Mouse (Mus musculus) adrenal gland, postnatal 10 days (tissue): ENCODE results near the gene Ngfr. TPM values are rescaled to one million over a fixed set of nuclear protein-coding genes. Genes with fewer than 3 reads are reported as not detected.
"Not testable (repeated sequence)": the region's sequence is repeated elsewhere in the genome, so short reads cannot be mapped to it uniquely, and the experiment has no call there.

Experiments
- DNase-seq: peaks from one replicate; pipeline ENCODE4 v3.0.0; 2021; ENCODE audit warnings: mixed read lengths
- long read RNA-seq, 2 experiments: library from polyadenylated mRNA; stranded (forward); transcript quantifications; one replicate each; pipeline ENCODE4 v2.0.0; 2021
- total RNA-seq, 2 experiments: library from RNA; stranded (reverse); gene quantifications; 2 replicates each; pipeline ENCODE4 v1.2.3; 2021

Gene Ngfr
- 10 to 100 TPM; 12.6 to 23.8 TPM for total RNA-seq
- long read RNA-seq, experiment 1, transcript Ngfr-201 (6 exons, 3,446 nt): major isoform, 9 of 11 reads
- long read RNA-seq, experiment 1, partial matches to known transcripts: 0 of 11 reads
- long read RNA-seq, experiment 1, other reads (novel, unspliced or antisense): 2 of 11 reads
- long read RNA-seq, experiment 2, partial matches to known transcripts: 0 of 1 reads
- long read RNA-seq, experiment 2, other reads (novel, unspliced or antisense): 0 of 1 reads

DNA sequence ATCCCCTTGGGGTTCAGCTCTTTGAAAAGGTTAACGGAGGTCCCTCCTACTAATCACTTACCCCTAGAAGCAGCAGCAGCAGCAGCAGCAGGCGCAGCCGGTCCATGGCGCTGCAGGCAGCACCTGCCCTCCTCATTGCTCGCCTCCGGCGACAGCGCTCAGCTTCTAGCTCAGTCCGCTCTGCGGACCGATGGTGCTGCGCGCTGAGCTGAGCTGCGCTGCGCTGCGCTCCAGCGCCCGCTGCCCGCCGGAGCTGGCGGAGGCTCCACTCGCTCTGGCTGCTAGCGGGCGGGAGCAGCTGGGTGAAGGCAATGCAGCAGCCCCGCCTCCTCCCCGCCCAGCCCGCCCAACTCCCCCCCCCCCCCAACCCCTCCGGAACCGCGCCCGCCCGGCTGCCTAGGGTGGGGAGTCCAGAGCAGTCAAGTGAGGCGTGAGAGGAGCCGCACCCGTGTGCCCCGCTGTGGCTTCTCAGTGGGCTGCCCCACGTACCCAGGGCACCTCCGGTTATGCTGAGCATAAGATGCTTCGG is at the start of gene Ngfr:
Gene Ngfr (minus strand): TSS at position 313 of the 529 bp plus-strand sequence.
- DNase-seq: peak; percentile 59

DNA sequence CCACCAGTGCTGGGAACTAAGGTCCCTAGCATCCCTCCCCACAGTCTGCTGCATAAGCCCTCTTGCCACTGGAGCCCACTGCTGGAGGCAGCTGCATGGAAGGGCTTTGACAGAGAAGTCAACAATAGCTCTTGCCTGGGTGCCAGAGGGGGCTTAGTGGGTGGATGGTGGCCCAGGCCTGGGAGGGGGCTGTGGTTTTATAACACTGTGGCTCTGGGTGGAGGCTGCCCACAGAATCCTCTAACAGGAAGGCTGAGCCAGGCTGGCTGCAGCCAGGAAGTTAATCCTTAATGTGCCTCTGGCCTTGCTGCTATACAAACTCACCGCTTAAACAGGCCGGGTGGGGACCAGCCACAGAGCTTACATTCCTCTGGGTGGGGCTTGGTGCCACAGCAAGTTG is 47.5 kb upstream of the Ngfr start:
- DNase-seq: no peak

DNA sequence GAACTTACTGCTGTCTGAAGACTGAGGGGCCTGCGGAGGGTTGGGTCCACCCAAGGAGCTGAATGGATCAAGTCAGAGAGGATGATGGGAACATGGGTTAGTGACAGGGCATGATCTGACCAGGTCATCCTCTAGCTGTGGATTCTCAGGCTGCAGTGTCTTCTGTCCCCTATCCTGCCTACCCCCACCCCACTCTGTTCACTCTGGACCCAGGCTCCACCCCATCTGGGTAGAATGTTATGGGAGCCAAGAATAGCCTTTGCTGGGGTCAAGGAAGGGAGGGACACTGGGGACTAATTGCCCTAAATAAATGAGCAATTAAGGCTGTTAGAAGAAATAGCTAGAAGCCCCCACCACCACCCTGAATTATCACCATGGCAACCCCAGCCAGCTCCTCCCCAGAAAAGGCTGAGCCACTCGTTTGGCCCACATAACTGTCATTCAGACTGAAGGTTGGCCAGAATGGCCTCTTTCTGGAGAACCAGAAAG is 46.0 kb upstream of the Ngfr start:
- no peak for DNase-seq

DNA sequence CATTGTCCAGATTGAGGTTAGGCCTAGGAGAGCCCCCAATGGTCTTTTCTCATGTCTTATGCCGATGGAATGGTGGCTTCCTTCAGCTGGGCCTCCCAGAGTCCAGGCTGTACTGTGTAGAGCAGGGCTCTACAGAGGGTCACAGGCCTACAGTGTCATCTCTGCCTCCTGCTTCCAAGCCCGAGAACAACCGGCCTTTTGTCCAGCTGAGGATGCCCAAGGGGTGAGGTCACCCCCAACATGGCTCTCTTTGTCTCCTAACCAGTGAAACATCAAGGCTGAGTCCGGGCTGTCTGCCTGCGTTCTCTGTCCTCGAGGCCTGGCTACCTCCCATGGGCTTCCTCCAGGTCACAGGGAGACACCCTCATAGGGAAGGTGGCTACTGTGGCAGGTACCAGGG is 44.9 kb upstream of the Ngfr start:
- no peak for DNase-seq

DNA sequence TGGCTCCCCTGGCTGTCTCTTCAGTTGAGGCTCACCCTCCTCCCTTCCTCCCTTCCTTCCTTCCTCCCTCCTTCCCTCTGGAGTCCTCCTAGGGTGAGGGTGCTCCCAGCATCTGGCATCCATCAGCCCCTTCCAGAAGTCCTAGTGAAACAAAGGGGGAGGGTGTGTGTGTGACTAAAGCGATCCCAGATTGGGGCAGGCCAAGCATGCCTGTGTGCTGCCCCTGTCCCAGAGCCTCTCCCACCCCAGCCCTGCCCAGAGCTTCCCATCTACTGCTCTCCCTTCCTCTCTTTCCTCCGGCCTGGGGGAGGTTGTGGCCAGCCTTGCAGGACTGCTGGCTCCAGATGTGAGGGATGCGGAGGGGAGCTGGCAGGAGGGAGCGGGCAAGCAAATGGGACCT is 43.8 kb upstream of the Ngfr start:
- DNase-seq: no peak

DNA sequence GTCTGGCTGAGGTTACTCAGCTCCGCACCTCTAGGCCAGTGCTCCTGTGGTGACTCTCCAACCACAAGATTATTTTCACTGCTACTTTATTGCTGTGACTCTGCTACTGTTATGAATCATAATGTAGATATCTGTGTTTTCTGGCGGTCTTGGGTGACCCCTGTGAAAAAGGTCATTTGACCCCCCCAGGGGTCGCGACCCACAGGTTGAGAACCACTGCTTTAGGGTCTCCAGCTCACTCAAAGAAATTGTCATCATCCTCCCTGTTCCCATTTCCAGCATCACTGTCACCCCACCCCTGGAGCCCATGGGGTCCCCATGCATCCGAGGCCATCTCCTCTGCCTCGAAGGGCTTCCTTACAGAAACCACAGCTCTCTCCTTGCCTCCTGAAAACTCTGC is 43.0 kb upstream of the Ngfr start:
- no peak for DNase-seq

DNA sequence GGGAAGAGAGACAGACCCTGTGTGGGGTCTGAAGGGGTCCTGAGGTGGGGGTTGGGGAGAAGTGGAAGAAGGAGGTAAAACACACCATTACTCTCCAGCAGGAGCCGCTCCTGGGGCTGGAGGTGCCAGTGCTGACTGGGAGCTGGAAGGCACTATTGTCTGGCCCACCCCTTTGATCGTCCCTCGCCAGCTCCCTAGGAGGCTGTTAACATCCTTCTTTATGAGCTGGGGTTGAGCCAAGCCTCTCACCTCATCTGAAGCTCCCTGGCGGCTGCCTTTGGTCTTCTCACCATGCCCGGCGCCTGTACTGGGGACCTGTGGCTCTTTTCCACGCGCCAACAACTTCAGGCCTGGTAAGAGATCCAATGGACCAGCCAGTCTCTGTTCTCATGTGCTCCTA is 34.9 kb upstream of the Ngfr start:
- DNase-seq: no peak

DNA sequence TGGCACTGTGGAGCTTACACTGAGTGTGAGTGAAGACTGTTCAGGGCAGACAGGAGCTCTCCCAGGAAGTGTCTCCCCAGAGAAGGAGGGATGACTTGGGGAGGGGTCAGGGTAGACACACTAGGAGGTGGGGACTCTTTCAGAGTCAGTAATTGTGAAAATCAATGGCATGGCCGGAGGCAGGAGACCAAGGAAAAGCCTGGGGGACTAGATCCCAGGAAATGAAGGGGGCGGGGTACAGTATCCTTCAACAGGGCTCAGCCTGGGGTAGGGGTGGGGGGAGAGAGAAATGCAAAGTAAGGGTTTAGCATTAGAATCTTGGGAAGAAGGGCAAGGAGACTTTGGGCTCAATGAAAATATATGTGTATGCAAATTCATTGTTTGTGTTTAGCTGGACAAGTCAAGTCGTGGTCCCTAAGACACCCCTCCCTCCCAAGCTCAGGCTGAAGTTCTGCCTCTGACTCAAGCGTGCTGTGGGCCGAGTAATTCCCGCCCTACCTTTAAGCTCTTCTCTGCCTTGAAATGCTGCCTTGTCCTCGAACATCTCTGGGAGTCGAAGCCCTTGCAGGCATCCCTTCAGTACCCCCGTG is 34.1 kb upstream of the Ngfr start:
- DNase-seq: no peak

DNA sequence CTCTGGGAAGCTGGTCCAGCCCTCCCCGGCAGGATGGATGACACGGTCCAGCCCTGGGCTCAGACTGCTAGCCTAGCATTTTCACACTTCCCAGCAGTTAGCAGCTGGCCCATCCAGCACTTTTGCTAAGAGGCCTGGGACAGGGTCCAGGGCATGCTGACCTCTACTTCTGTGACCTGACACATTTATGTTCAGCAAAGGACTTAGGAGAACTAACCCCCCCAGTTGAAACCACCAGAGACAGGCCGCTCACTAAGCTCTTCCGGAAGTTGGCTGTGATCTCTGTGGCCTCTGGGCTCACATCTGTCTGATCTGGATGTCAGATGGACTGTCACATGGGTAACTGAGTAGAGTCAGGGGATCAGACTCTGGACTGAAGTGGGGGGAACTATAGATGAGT is 33.5 kb upstream of the Ngfr start:
- no peak for DNase-seq

DNA sequence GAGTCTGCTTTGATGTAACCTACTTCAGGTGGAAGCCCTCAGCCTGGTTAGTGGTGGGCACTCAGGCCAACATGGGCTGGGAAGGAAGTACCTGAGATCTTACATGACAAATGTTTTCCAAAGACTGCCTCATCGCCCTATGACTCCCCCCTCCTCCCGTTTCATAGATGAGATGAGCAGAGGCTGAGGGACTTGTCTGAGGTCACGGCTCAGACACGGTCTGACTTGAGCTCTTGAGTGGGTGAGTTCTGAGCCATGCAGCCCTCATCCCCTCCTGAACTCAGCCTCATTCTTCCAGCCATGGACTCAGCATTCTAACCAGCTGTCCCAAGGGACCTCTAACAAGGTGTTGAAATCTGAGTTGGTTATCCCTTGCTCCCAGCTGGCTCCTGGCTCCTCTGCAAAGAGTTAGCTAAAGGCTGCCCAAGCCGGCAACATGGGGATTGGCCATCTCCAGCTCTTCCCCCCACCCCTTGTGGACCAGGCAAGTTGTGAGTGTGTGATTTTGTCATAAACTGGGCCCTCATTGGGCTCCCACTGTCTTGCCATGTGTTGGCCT is 32.4 kb upstream of the Ngfr start:
- no peak for DNase-seq

DNA sequence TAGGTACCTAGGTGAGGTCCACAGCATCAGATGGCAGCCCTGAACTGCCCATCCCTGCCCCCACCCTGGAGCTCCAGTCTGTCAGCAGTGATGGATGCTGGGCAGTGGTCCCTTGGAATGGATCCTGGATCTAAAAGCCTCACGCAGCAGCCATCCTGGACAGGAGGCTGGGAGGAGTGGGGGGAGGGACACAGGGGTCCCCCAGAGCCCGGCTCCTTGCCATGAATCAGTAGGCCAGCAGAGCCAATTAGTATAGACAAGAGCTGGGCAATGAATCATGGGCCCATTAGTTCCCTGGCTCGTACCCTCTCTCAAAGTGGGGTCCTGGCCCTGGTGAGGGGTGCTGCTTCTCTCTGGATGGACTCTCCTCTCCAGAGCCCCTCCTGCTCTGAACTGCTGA is 31.5 kb upstream of the Ngfr start:
- no peak for DNase-seq

DNA sequence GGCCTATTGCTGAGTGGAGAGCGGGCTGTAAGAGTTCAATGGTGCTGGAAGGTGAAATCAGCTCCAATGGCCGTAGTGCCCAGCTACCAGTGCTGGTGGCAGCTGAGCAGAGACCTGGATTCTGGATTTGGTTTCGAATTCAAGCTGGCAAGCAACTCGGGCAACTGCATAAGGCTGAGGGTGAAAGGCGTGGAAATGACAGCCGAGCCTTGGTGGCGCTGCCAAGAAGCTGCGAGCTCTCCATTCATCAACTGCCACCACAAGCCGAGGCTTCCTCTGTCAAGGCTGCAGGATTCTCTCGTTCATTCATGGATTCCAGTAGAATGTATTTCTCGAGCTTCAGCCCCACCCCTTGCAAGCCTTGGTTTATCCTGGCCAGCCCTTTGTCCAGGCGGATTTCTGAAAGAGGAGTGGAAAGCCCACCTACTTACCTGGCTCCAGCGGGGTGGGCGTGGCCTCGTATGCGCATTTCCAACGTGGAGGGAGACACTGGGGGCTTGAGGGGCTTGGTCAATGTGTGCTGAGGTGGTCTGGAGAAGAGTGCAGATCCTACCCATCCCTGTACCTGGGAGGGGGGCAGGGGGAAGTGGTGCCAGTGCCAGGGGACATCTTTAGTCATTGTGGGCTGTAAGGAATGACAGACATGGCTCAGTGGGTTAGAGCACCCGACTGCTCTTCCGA is 30.4 kb upstream of the Ngfr start:
- peak; percentile 77 for DNase-seq

DNA sequence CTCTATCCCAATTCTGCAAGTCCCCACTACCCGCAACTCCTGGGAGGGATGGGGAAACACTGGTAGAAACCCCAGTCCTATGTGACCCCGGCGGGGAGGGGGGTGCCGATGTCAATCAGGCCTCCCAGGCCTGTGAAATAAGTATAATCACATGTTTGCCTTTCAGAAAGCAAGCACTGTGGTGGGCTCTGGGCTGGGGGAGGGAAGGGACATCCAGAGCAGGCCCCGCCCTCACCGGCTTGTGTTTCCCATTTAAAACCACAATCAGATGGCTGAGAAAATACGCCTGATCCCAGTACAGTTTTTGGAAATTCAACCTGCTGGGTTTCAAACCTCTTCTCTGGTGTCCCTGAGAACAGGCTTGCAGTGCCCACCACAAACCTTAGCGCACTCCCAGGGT is 27.2 kb upstream of the Ngfr start:
- DNase-seq: no peak

DNA sequence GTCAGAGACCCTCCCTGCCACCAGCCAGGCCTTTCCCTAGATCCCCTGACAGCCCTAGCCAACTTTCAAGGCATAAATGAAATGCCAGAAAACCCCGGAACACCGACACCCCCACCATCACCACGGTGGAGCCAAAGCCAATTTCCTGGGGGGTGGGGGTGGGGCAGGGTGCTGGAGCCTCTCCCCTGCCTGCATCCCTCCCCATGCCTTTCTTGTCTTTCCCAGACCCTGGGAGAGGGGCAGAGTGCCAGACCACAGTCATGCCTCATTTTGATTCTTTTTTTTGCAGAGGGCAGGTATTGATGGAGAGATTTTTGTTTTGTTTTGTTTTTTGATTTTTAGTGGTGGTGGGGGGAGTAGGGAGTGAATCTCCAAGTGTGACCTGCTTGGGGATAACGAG is 23.7 kb upstream of the Ngfr start:
- no peak for DNase-seq

DNA sequence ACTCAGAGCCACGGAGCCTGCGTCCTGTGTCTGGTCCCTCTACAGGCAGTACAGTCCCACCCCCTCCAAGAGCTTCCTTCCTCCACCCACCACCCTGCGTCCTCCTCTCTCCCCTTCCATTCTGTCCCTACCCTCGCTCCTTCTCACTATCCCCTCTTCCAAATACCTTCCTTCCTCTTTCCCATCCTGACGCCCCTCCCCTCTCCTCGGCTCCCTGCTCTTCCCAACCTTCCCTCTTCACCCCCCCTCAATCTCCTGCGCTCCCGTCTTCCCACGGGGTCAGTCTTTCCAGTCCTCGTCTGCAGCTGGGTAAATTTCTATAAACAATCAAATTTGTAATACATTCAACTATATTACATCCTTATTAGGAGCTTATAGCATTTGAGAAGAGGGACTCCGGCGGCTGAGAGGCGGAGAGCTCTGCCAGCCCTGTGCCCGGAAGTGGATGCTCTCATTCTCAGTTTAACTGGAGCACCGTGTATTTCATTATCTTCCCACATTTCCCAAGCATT is 22.9 kb upstream of the Ngfr start:
- no peak for DNase-seq

DNA sequence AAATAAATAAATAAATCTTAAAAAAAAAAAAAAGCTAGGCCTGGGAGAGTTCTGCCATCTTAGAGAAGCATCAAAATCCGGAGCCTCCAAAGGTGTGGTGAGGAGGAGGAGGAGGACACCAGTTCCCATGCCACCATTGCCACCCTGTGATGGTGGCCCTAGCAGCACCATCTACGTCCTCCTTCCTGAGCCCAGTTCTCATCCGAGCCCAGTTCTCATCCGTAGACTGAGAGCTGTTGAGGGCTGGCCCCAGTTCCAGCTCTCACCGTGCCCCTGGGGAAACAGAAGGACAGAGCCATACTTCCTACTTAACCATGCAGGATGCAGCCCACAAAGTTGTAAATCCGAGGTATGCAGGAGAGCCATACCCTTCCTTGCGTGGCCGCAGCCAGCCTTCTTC is 22.4 kb upstream of the Ngfr start:
- DNase-seq: no peak

DNA sequence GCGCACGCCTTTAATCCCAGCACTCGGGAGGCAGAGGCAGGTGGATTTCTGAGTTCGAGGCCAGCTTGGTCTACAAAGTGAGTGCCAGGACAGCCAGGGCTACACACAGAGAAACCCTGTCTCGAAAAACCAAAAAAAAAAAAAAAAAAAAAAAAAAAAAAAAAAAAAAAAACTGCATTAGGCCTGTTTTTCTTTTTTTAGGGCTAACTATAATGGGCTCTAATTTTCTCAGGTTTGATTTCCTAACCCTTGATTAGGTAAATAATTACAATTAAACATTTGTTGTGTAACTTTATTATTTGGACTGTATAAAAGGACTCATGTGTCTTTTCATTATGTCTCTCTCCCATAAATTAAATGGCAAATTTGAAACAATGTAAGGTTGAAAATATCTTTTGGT is 19.8 kb upstream of the Ngfr start:
- not testable (repeated sequence) for DNase-seq

DNA sequence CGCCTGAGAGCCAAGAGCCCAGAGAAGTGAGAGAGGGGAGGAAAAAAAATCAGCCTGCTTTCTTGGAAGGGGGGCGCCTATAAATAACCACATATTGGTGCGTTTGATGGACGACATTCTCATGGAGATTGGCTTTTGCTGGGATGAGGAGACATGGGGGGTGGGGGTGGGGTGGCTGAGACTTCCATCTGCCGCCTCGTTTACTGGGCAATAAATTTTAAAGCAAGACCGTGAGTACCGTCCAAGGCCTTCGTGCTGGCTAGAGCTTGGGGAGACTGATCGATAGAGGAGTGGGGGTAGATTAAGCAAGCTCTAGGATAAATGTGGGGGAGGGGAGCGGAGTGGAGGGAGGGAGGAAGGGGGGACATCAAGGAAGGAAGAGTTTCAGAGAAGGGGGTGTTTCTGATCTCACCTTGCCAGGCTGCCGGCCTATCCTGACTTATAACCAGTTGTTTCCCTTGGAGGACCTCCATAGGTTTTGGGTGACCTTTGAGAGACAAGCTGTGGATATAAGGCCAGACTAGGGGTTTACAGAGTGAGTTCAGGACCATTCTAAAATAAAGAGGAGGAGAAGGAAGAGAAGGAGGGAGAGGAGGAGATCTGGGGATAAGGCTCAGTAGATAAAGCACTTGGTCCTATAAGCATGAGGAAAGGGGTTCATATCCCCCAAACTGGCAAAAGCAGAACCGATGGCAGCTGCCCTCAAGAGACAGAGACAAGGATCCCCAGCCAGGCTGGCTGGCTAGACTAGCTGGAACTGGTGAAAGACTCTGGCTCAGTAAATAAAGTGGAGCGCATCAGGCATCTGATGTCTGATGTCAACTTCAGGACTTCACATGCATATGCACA is 10.9 kb upstream of the Ngfr start:
- no peak for DNase-seq

DNA sequence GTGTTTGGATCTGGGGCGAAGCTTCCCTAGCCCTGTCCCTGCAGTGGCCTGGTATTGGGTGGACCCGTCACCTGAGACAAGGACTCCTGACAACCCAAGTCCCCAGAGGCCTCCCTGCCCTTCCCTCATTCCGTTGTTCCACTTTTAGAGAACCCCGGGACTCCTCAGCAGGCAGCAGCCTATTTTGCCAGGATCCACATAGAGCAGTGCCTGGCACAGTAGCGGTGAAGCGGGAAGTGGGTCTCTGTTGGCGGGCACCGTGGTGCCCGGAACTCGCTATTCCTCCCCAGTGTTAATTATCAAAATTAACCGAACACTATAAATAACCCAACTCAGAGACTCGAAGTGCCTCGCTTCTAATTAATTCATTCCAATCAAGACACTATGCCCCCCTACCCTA is 10.2 kb upstream of the Ngfr start:
- no peak for DNase-seq

DNA sequence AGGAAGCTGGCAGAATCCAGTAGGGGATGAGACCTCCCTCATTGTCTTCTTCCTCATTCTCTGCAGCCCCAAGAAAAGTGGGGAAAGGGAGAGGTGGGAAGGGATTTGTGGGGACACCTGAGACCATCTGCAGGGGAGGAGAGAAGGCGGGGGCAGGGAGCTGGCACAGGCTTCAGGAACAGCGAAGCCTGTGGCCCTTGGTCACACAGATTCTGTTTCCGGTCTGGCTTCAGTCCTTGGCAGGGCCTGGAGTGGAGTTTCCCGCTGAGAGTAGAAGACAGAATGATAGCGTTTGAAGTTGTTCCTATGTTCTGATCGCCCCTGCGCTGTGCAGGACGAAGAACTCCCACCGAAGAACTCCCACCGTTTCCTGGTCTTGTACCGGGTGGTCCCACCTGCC is 9.2 kb upstream of the Ngfr start:
- DNase-seq: peak; percentile 46

DNA sequence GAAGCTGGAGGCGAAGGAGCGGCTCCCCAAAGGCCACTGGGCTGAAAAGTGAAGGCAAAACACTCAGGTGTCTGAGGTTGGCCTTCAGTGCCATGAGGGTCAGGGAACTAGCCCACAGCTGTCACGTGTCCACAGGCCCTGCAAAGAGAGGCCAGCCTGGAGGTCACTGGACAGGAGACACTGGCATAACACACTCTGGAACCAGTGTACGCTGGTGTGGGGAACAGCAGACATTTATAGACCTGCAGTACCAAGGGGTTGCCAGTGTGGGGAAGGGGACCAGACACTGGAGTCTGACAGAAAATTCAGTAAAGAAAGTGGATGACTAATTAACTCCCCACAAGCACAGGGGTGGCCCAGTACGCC is 8.6 kb upstream of the Ngfr start:
- no peak for DNase-seq
